Mouse (Mus musculus): ENCODE data around the gene Klc1.

GRCm38 (mm10) chr12:111757561-111758325 lies 906 bp upstream of the Klc1 start:
- TF ChIP-seq GATA1 (IDR thresholded peaks at IDR 0.05; ENCODE audit: low read length) (no peak), TAL1 (IDR thresholded peaks at IDR 0.05; ENCODE audit: low read length) (no peak)
